Mouse (Mus musculus) embryo, embryonic 9.5 days (tissue): Measurements from ENCODE around the gene Gap43.
"Not testable (repeated sequence)": the region's sequence is repeated elsewhere in the genome, so short reads cannot be mapped to it uniquely, and the experiment has no call there.

Experiments used
- DNase-seq: peaks from one replicate; pipeline ENCODE4 v3.0.0-alpha.2; 2017; ENCODE audit errors: extremely low spot score

The Gap43 gene

GRCm38 (mm10) chr16:42340021-42340768 lies at the start of gene Gap43:
Gene Gap43 (minus strand): TSS chr16:42340651.
- DNase-seq = peak; percentile 54

GRCm38 (mm10) chr16:42381328-42381838 lies 40.9 kb upstream of the Gap43 start:
- no peak for DNase-seq

- DNase-seq = no peak
Measured at GRCm38 (mm10) chr16:42380641-42381040, 40.2 kb upstream of the Gap43 start.

- DNase-seq = no peak
Measured at GRCm38 (mm10) chr16:42370148-42370547, 29.7 kb upstream of the Gap43 start.

GRCm38 (mm10) chr16:42369346-42369745 lies 28.9 kb upstream of the Gap43 start:
- no peak for DNase-seq

GRCm38 (mm10) chr16:42360061-42360460 lies 19.6 kb upstream of the Gap43 start:
- DNase-seq = no peak

GRCm38 (mm10) chr16:42358058-42358457 lies 17.6 kb upstream of the Gap43 start:
- DNase-seq = no peak

GRCm38 (mm10) chr16:42350076-42350475 lies 9.6 kb upstream of the Gap43 start:
- DNase-seq = no peak

- not testable (repeated sequence) for DNase-seq
Measured at GRCm38 (mm10) chr16:42340865-42341264, 414 bp upstream of the Gap43 start.

GRCm38 (mm10) chr16:42339512-42339911 lies 939 bp downstream of the Gap43 start:
- no peak for DNase-seq

- no peak for DNase-seq
Measured at GRCm38 (mm10) chr16:42338987-42339386, 1.5 kb downstream of the Gap43 start.

GRCm38 (mm10) chr16:42338342-42338741 lies 2.1 kb downstream of the Gap43 start:
- no peak for DNase-seq

GRCm38 (mm10) chr16:42337663-42338062 lies 2.8 kb downstream of the Gap43 start:
- no peak for DNase-seq

GRCm38 (mm10) chr16:42336610-42337009 lies 3.8 kb downstream of the Gap43 start:
- DNase-seq = peak; percentile 53

- no peak for DNase-seq
Measured at GRCm38 (mm10) chr16:42332321-42332720, 8.1 kb downstream of the Gap43 start.

GRCm38 (mm10) chr16:42326191-42326590 lies 14.3 kb downstream of the Gap43 start:
- DNase-seq = no peak

- no peak for DNase-seq
Measured at GRCm38 (mm10) chr16:42325536-42325935, 14.9 kb downstream of the Gap43 start.

- no peak for DNase-seq
Measured at GRCm38 (mm10) chr16:42319831-42320230, 20.6 kb downstream of the Gap43 start.

- no peak for DNase-seq
Measured at GRCm38 (mm10) chr16:42319365-42319764, 21.1 kb downstream of the Gap43 start.

- no peak for DNase-seq
Measured at GRCm38 (mm10) chr16:42312125-42312524, 28.3 kb downstream of the Gap43 start.

- no peak for DNase-seq
Measured at GRCm38 (mm10) chr16:42308761-42309160, 31.7 kb downstream of the Gap43 start.

- peak; percentile 82 for DNase-seq
Measured at GRCm38 (mm10) chr16:42305934-42306701, 34.3 kb downstream of the Gap43 start.

GRCm38 (mm10) chr16:42303461-42303860 lies 37.0 kb downstream of the Gap43 start:
- no peak for DNase-seq
